Mouse (Mus musculus): Measurements from ENCODE around the gene Cby1. TPM values are rescaled to one million over a fixed set of nuclear protein-coding genes. Genes with fewer than 3 reads are reported as not detected.

Gene Cby1
- total RNA-seq, 2 experiments from 2014 or later = 30.9 to 35.5 TPM

DNA sequence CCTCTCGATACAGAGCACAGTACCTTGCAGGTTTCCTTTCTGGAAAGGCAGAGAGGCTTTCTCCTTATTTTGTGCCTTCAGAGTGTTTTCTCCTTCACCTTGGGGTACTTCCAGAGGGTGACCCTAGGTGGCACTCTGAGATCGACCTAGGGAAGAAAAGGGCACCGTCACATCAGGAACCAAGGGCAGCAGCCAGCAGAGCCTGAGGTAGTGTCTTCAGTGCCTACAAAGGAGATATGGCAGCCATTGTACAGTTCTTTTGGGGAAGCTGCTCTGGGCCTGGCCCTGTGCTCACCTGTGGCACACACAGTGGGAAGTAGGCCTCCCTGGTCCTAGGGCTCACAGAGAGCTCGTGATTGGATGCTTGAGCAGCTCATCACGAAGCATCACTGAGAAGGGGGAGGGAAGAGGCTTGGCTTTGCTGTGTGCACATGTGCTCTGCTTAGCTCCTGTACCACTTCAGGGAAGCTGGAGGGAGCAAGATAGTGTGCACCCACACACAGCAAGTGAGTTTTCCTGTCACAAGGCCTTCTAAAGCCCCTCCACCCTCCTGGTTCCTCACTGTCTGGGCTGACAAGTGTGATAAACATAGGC is 49.3 kb downstream of the Cby1 start:
- DNase-seq = no peak

GRCm38 (mm10) chr15:79715646-79716045 is 56.6 kb downstream of the Cby1 start:
- no peak for DNase-seq

DNA sequence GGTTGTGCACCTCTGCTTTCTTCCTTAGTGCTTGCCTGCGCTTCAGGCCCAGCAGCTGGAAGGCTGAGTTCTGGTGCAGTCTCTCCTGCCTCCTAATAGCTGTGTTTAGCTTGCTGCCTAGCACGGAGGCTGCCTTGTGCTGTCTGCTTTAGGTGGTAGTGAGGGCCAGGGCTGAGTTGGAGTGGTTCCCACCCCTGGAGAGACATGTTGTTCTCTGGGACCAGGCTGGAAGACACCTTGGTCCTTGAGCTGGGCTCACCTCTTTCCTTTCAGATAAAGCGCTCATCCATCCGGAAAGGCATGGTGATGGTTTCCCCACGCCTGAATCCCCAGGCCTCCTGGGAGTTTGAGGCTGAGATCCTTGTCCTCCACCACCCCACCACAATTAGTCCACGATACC is 57.7 kb downstream of the Cby1 start:
- DNase-seq = no peak

Other genes with a start within 250 kb of the Cby1 start
- gene Csnk1e, start 203.6 kb upstream of the Cby1 start, total RNA-seq (2021) = 100 to 1,000 TPM in 1 of 2 experiments, 10 to 100 TPM in 1; 99.6 to 108 TPM
- 1 to 10 TPM; 1.3 to 1.7 TPM for gene Kcnj4, start 154.0 kb upstream of the Cby1 start, total RNA-seq (2021)
- gene Kdelr3, start 142.8 kb upstream of the Cby1 start, total RNA-seq (2021) = 10 to 100 TPM; 25.4 to 25.6 TPM
- 100 to 1,000 TPM; 221 to 226 TPM for gene Ddx17, start 112.5 kb upstream of the Cby1 start, total RNA-seq (2021)
- under 1 TPM; 0.31 to 0.86 TPM for gene Dmc1, start 54.1 kb upstream of the Cby1 start, total RNA-seq (2021)
- gene Fam227a, start 243 bp upstream of the Cby1 start, total RNA-seq (2021) = 1 to 10 TPM; 1.0 to 1.2 TPM
- 100 to 1,000 TPM; 150 to 159 TPM for gene Tomm22, start 11.7 kb downstream of the Cby1 start, total RNA-seq (2021)
- 10 to 100 TPM; 29.8 to 32.5 TPM for gene Josd1, start 28.7 kb downstream of the Cby1 start, total RNA-seq (2021)
- 10 to 100 TPM; 40.2 to 41.9 TPM for gene Gtpbp1, start 31.6 kb downstream of the Cby1 start, total RNA-seq (2021)
- gene Sun2, start 83.3 kb downstream of the Cby1 start, total RNA-seq (2021) = 10 to 100 TPM; 54.7 to 62.3 TPM
- 10 to 100 TPM; 22.3 to 25.1 TPM for gene Dnal4, start 118.7 kb downstream of the Cby1 start, total RNA-seq (2021)
- 1 to 10 TPM; 5.8 to 6.0 TPM for gene Nptxr, start 145.6 kb downstream of the Cby1 start, total RNA-seq (2021)
- gene Npcd, start 175.0 kb downstream of the Cby1 start, total RNA-seq (2021) = 1 to 10 TPM; 1.3 to 1.5 TPM
- gene Cbx6, start 175.5 kb downstream of the Cby1 start, total RNA-seq (2021) = 10 to 100 TPM; 53.1 to 57.5 TPM
- gene Apobec3, start 232.5 kb downstream of the Cby1 start, total RNA-seq (2021) = 10 to 100 TPM in 1 of 2 experiments, 1 to 10 TPM in 1; 8.7 to 10.1 TPM